Mouse (Mus musculus) thymus, adult 2 months (tissue): Measurements from ENCODE around the gene Spata16.

Experiments
- CTCF ChIP-seq: fragments of 200-500 bp; IDR thresholded peaks from 2 replicates; pipeline ENCODE4 v1.5.1; 2012; ENCODE audit warnings: mild to moderate bottlenecking, control low read depth, low read length, moderate library complexity, borderline replicate concordance; ENCODE audit not compliant: control insufficient read depth, poor library complexity, insufficient read depth; ENCODE audit errors: extremely low read depth
- POLR2A ChIP-seq: fragments of 200-500 bp; IDR thresholded peaks from 2 replicates; pipeline ENCODE4 v1.6.1; 2012; ENCODE audit warnings: mild to moderate bottlenecking, low read length, control low read depth, moderate library complexity; ENCODE audit not compliant: control insufficient read depth, poor library complexity, insufficient read depth; ENCODE audit errors: extremely low read depth

GRCm38 (mm10) chr3:26980371-26980770, 343.0 kb downstream of the Spata16 start:
- no peak for TF ChIP-seq CTCF
- no peak for TF ChIP-seq POLR2A
